Mouse (Mus musculus) G1E-ER4 (cell line): ENCODE measurements around the gene Nsd1. TPM values are rescaled to one million over a fixed set of nuclear protein-coding genes. Genes with fewer than 3 reads are reported as not detected.
A peak's percentile ranks its signal among the peaks of the same experiment; 100 is the strongest.

ENCODE experiments used
- GATA1 ChIP-seq: IDR thresholded peaks from one replicate; pipeline ENCODE4 v1.8.0; 2012; ENCODE audit warnings: low read length, inconsistent platforms
- polyA plus RNA-seq: library from polyadenylated mRNA; stranded (reverse); fragments of >175 nt; gene quantifications from 2 replicates; pipeline ENCODE4 v1.2.3, GENCODE M21; 2012

The Nsd1 gene
- polyA plus RNA-seq, 1 experiment: 14.1 TPM

GRCm38 (mm10) chr13:55212011-55212360 lies 2.4 kb downstream of the Nsd1 start:
- TF ChIP-seq GATA1: no peak

- TF ChIP-seq GATA1: no peak
Observed at GRCm38 (mm10) chr13:55212361-55213137, 3.0 kb downstream of the Nsd1 start.

- no peak for TF ChIP-seq GATA1
Observed at GRCm38 (mm10) chr13:55213138-55213806, 3.7 kb downstream of the Nsd1 start.

- no peak for TF ChIP-seq GATA1
Observed at GRCm38 (mm10) chr13:55224364-55224763, 14.8 kb downstream of the Nsd1 start.

GRCm38 (mm10) chr13:55230701-55231100 lies 21.1 kb downstream of the Nsd1 start:
- TF ChIP-seq GATA1: no peak

GRCm38 (mm10) chr13:55243205-55243604 lies 33.6 kb downstream of the Nsd1 start:
- no peak for TF ChIP-seq GATA1

GRCm38 (mm10) chr13:55247293-55248030 lies 37.9 kb downstream of the Nsd1 start:
- no peak for TF ChIP-seq GATA1

GRCm38 (mm10) chr13:55249246-55249645 lies 39.7 kb downstream of the Nsd1 start:
- TF ChIP-seq GATA1: no peak

- no peak for TF ChIP-seq GATA1
Observed at GRCm38 (mm10) chr13:55252820-55253219, 43.2 kb downstream of the Nsd1 start.

- TF ChIP-seq GATA1: no peak
Observed at GRCm38 (mm10) chr13:55255052-55255652, 45.6 kb downstream of the Nsd1 start.

- no peak for TF ChIP-seq GATA1
Observed at GRCm38 (mm10) chr13:55258651-55259050, 49.1 kb downstream of the Nsd1 start.

- TF ChIP-seq GATA1: no peak
Observed at GRCm38 (mm10) chr13:55261521-55261920, 51.9 kb downstream of the Nsd1 start.

GRCm38 (mm10) chr13:55262096-55262495 lies 52.5 kb downstream of the Nsd1 start:
- no peak for TF ChIP-seq GATA1

- TF ChIP-seq GATA1: no peak
Observed at GRCm38 (mm10) chr13:55277203-55277602, 67.6 kb downstream of the Nsd1 start.

GRCm38 (mm10) chr13:55277646-55278045 lies 68.1 kb downstream of the Nsd1 start:
- peak; percentile 16 for TF ChIP-seq GATA1

- no peak for TF ChIP-seq GATA1
Observed at GRCm38 (mm10) chr13:55288854-55289253, 79.3 kb downstream of the Nsd1 start.
